In the genomic region with DNA sequence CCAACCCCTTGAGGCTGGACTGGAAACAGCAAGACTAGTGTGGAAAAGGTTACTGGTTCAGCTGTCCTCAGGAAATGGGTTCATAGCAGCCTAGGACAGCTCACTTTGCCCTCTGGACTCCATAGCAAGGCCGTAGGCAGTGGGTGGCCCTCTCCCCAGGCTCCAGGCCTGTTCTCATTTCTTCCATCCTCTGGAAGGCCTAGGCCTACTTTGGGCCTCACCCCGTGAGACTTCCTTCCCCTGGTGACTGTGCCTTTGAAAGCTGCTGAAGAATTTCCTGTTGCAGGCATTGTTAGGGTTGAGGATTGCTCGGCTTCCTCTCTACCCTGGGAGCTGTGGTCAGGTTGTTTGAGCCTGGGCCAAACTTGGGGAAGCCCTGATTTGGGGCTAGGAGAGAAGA, we compare ENCODE assay signal across 8 mouse cellular contexts. TPM values are rescaled to one million over a fixed set of nuclear protein-coding genes. Genes with fewer than 3 reads are reported as not detected.
DNase-seq lines count a peak whose midpoint lies in the region; TF ChIP-seq lines count a peak whose summit lies in the region.

No protein-coding gene starts in this region.

- H3K4me1 ChIP-seq in embryonic facial prominence, embryonic 10.5 days: peaks cover 4% of the 10 kb centered on the region
- peaks cover 21% of the 10 kb centered on the region for H3K4me1 ChIP-seq in kidney, adult 2 months (ENCODE audit: control insufficient read depth, insufficient read depth, low read length)

- peak; percentile 30 for DNase-seq in gastrocnemius, adult 18-20 months (ENCODE audit: low spot score)
- DNase-seq in gastrocnemius, adult 8-10 months (ENCODE audit: low spot score in 2 of 2): no peak
- no peak for DNase-seq in embryonic facial prominence, embryonic 10.5 days (ENCODE audit: low spot score)
- DNase-seq in kidney, adult 2 months: peak; percentile 76
- peak; percentile 67 to 78 for DNase-seq in lung, postnatal 4 days
- no peak for DNase-seq in layer of hippocampus, postnatal 10 days (ENCODE audit: low spot score in 2 of 2)
- no peak for DNase-seq in ovary, postnatal 36 days (ENCODE audit: low spot score)
- DNase-seq in frontal cortex, postnatal 25 days (ENCODE audit: low spot score in 2 of 2): no peak

- H3K27me3 ChIP-seq in embryonic facial prominence, embryonic 10.5 days (replicated peaks; ENCODE audit: low read depth, poor library complexity, severe bottlenecking): no peaks in the 10 kb centered on the region
- no peaks in the 10 kb centered on the region for H3K27me3 ChIP-seq in kidney, adult 2 months (replicated peaks; ENCODE audit: control insufficient read depth, insufficient read depth, low read length)

- H3K36me3 ChIP-seq in embryonic facial prominence, embryonic 10.5 days (replicated peaks): no peaks in the 10 kb centered on the region
- no peaks in the 10 kb centered on the region for H3K36me3 ChIP-seq in kidney, adult 2 months (ENCODE audit: control insufficient read depth, insufficient read depth, low read length)

- WGBS in embryonic facial prominence, embryonic 10.5 days: 59% methylated on average over 3 of the region's 3 CpGs
- 53% methylated on average over 3 of the region's 3 CpGs for WGBS in kidney, adult 2 months

- TF ChIP-seq CTCF in kidney, adult 2 months (conservative IDR thresholded peaks at IDR 0.05; ENCODE audit: insufficient read depth, insufficient read length, low read depth, low read length): no peak

- no peaks in the 10 kb centered on the region for H3K9me3 ChIP-seq in embryonic facial prominence, embryonic 10.5 days

- H3K4me3 ChIP-seq in embryonic facial prominence, embryonic 10.5 days: no peak overlapping the region
- no peak overlapping the region for H3K4me3 ChIP-seq in kidney, adult 2 months (ENCODE audit: insufficient read depth, low read depth, low read length)

- TF ChIP-seq POLR2A in kidney, adult 2 months (IDR thresholded peaks at IDR 0.05; ENCODE audit: low read depth, low read length): no peak

- H3K27ac ChIP-seq in embryonic facial prominence, embryonic 10.5 days (replicated peaks): peak overlapping the region; percentile 44
- H3K27ac ChIP-seq in kidney, adult 2 months (ENCODE audit: insufficient read depth, low read depth, low read length): peak overlapping the region; percentile 93

RNA-seq across cellular contexts. Expression of gene Rd3, which starts 22.1 kb away (rescaled TPM):
- total RNA-seq in gastrocnemius, adult 18-20 months (2021): not detected
- total RNA-seq in gastrocnemius, adult 8-10 months (2022): not detected
- polyA plus RNA-seq in embryonic facial prominence, embryonic 10.5 days (2016; fragmentation: Nextera tagmentation; extraction: Ambion mirVana): 0.75 and 1.7 TPM in 2 replicates
- polyA plus RNA-seq in kidney, adult 2 months (2012; rRNA removed): 0.41 and 0.88 TPM in 2 replicates
- 1 to 10 TPM in 1 of 2 experiments, under 1 TPM in 1; 0.40 to 1.0 TPM for total RNA-seq in layer of hippocampus, postnatal 10 days (2021)

RNA-seq across cellular contexts. Expression of gene Slc30a1, which starts 48.5 kb away (rescaled TPM):
- 1 to 10 TPM; 5.6 to 8.2 TPM for total RNA-seq in gastrocnemius, adult 18-20 months (2021)
- total RNA-seq in gastrocnemius, adult 8-10 months (2022): 1 to 10 TPM; 5.4 to 8.7 (median 7.3) TPM
- polyA plus RNA-seq in embryonic facial prominence, embryonic 10.5 days (2016; fragmentation: Nextera tagmentation; extraction: Ambion mirVana): 1.5 and 1.8 TPM in 2 replicates
- 18.1 and 19.9 TPM in 2 replicates for polyA plus RNA-seq in kidney, adult 2 months (2012; rRNA removed)
- 10 to 100 TPM; 27.5 to 36.4 TPM for total RNA-seq in layer of hippocampus, postnatal 10 days (2021)

Comparison
In these comparisons a context has a peak if more than half of its experiments do, and no peak if none do; other contexts are left out.
1. DNase-seq: peak in gastrocnemius, adult 18-20 months (single experiment), kidney, adult 2 months (single experiment) and lung, postnatal 4 days (2 of 2); none in gastrocnemius, adult 8-10 months (0 of 2), embryonic facial prominence, embryonic 10.5 days (single experiment), layer of hippocampus, postnatal 10 days (0 of 2), ovary, postnatal 36 days (single experiment) and frontal cortex, postnatal 25 days (0 of 2).